Mouse (Mus musculus) brain, embryonic 14.5 days (tissue): Measurements from ENCODE around the gene Mtf1. TPM values are rescaled to one million over a fixed set of nuclear protein-coding genes. Genes with fewer than 3 reads are reported as not detected.

Experiments
- DNase-seq: peaks from one replicate; pipeline ENCODE4 v3.0.0-alpha.2; 2011; ENCODE audit warnings: low read depth
- CTCF ChIP-seq: fragments of 200-500 bp; IDR thresholded peaks from 2 replicates; pipeline ENCODE4 v1.5.1; 2012; ENCODE audit warnings: inconsistent platforms, mild to moderate bottlenecking, moderate library complexity, borderline replicate concordance; ENCODE audit not compliant: insufficient read depth, insufficient read length; ENCODE audit errors: extremely low read depth
- POLR2A ChIP-seq: fragments of 200-500 bp; IDR thresholded peaks from 2 replicates; pipeline ENCODE4 v1.6.1; 2012; ENCODE audit warnings: mild to moderate bottlenecking, inconsistent platforms, borderline replicate concordance; ENCODE audit not compliant: poor library complexity, insufficient read depth, insufficient read length, severe bottlenecking; ENCODE audit errors: extremely low read depth
- polyA plus RNA-seq: library from polyadenylated mRNA; depleted of rRNA; stranded (reverse); fragments of >200 nt; gene quantifications from 2 replicates; pipeline ENCODE4 v1.2.3, GENCODE M21; 2012; rRNA removed

Gene Mtf1
- polyA plus RNA-seq, 1 experiment: 11.5 TPM

DNA sequence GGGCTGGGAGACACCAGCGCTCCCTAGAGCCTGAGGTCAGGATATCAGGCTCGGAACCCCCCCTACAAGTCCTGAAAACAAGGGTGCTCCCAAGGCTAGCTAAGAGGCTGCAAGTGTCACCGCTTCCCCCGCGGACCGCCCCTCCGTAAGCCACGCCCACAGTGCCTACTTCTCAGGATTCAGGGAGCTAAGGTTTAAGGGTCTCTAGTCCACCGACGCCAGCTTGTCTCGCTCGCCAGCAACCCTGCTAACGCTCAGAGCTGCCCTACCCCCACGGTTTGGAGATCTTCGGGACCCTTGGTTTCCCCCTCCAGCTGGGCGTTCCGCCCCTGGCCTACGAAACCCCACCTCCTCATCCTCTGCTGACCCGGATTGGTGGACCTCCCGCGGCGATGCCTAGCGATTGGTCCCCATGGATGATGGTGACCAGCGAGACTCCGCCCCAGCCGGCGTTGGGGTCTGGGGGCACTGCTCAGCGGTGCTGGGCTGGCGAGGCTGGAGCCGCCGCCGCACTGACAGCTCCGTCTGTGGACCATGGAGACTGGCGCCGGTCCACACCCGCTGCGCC is 79.5 kb downstream of the Mtf1 start:
- peak; percentile 96 for DNase-seq
- TF ChIP-seq CTCF (no peak), POLR2A (peak; percentile 68; the same call in 1 of the 2 replicates)

DNA sequence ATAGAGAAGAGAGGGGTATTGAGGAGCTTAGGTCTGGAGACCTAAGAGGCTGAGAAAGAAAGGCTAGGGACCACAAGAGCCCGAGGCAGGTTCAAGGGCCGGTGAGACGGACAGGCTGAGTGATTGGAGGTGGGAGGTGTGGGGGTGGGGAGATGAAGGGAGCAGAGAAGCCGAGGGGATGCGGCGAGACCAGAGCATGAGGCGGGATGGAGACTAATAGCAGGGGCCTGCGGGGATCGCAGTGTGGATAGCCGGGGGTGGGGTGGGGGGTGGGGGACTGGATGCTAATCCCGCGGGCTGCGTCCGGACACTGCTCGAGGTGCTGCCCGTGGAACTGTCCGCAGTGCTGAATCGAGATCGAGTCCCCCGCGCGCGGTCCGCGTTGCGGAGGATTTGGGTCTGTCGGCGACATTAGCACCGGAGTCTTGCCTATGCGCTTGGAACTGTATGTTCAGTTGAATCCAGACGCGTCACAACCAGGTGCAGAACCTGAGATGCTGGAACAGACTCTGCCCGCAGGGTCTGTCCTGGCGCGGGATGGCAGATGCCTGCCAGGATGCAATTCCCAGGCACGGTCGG is 80.3 kb downstream of the Mtf1 start:
- no peak for DNase-seq
- TF ChIP-seq CTCF: no peak

DNA sequence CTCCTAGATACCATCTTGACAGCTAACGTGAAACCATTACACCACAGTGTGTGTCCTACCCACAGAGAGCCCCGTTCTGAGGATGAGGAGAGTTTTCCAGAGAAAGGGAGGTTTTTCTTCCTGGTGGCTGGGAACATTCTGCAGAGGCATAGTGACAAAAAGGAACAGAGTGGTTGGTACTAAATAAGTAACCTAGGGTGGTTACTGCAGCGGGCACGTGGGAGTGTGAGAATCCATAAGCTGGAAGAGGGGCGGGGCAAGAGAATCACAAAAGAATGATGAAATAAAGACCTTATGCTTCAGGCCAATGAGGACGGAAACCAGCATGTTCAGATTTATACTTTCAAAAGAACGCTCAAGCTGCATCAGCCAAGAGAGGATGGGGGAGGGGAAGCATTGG is 86.8 kb downstream of the Mtf1 start:
- TF ChIP-seq POLR2A (no peak), CTCF (no peak)
- DNase-seq: no peak

DNA sequence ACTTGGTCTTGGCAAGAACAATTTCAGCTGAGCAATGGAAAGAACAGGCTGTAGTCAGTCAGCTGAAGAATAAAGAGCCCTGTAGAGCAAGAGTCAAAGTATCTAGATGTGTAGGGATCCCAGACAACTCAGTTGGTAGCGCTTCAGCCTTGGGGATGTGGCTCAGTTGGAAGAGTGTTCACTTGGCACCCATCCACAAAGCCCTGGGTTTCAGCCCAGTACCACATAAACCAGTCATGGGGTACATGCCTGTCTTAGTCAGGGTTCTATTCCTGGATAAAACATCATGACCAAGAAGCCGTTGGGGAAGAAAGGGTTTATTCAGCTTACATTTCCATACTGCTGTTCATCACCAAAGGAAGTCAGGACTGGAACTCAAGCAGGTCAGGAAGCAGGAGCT is 88.0 kb downstream of the Mtf1 start:
- no peak for DNase-seq
- TF ChIP-seq CTCF: no peak
- no peak for TF ChIP-seq POLR2A

DNA sequence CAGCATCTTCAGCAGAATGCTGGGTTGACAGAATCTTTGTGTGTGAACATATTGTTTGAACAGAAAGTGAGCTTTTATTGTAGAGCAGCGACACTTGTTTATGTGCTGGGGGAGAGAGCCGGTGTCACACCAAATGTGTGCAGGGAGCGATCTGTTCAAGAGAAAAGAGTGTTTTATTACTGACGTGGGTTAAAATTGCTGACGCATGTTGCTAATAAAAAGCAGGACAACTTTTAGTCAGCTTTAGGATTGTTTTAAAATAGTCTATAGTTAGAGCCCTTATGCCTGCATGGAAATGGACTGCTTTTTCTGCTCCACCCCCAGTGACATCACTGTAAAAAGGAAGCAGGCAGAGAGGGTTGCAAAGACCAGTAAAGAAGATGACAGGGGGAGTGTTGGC is 88.9 kb downstream of the Mtf1 start:
- no peak for TF ChIP-seq POLR2A
- TF ChIP-seq CTCF: no peak
- no peak for DNase-seq

DNA sequence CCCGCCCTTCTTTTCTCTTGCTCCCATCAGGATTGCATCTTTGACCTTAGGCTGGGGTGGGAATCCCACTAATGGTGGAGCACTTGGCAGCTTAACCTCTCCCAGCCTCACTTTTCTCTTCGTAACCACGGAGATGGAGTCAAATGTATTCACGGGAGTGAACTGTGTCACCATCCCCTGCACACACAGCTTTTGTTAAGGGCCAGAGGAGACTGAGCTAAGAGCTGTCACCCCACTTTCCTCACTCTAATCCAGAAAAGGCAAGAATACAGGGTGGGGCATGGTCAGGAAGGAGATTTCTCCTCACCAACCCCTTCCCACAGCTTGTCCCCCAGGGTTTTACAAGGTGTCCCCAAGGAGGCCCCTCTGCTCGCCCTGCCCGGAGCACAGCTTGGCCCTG is 91.9 kb downstream of the Mtf1 start:
- TF ChIP-seq POLR2A: no peak
- no peak for TF ChIP-seq CTCF
- DNase-seq: peak; percentile 19

DNA sequence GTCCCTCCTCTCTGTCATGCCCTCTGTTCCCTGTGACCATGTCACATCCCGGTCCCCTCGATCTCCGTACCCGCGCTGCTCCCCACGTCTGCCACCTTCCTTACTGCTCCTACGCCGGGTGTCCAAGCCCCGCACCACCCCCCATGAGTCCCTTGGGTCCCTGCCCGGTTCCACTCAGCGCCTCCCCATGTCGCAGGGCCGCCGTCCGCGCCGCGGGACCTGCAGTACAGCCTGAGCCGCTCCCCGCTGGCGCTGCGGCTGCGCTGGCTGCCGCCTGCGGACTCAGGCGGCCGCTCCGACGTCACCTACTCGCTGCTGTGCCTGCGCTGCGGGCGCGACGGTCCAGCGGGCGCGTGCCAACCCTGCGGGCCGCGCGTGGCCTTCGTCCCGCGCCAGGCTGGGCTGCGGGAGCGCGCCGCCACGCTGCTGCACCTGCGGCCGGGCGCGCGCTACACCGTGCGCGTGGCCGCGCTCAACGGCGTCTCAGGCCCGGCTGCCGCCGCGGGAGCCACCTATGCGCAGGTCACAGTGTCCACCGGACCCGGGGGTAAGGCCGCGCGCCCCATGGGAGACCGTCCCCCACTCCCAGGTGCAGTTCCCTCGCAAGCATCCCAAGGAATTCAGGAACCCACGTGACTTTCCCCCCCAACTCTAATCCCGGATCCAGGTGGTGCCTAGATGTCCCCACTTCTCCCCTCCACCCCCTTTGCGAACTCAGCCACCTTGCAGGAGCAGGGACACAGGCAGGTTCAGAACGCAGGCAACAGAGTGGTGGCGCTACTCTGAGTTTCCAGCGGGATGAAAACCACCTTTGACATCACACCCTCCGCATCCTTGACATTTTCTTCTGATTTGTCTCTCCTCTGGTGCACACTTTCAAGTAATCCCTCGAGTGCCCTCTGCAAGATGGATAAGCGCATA is 92.9 kb downstream of the Mtf1 start:
- TF ChIP-seq POLR2A: no peak
- TF ChIP-seq CTCF: no peak

DNA sequence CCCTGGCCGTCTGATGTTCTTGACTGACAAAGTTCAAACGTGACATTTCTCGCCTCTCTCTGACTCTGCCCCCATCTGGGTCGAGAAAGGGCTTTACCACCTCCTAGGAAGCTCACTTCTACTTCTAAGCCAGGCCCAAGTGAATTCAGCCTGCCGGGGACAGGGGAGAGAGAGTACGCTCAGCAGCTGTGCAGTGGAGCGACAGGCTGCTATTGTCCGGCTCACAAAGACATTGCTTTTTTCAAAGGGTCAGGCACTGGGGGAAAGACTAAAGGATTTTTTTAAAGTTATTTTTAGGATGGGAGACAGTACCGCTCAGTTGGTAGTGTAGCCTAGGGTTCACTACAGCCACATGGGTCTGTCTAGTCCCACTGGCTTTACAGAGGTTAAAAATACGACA is 96.5 kb downstream of the Mtf1 start:
- DNase-seq: peak; percentile 49
- TF ChIP-seq CTCF: no peak
- TF ChIP-seq POLR2A: no peak

More for the DNA sequence above, 92.9 kb downstream of the Mtf1 start:
- peak; percentile 73 for DNase-seq

Other genes starting within 250 kb of the Mtf1 start
- 0.08 and 0.36 TPM in 2 replicates for gene 3100002H09Rik, start 191.3 kb upstream of the Mtf1 start, polyA plus RNA-seq
- 21.3 and 23.1 TPM in 2 replicates for gene Pou3f1, start 145.3 kb upstream of the Mtf1 start, polyA plus RNA-seq
- 22.4 and 22.6 TPM in 2 replicates for gene Utp11, start 108.5 kb upstream of the Mtf1 start, polyA plus RNA-seq
- gene Fhl3, start 101.4 kb upstream of the Mtf1 start, polyA plus RNA-seq: 3.8 and 5.8 TPM in 2 replicates
- gene Sf3a3, start 87.3 kb upstream of the Mtf1 start, polyA plus RNA-seq: 53.1 and 59.7 TPM in 2 replicates
- 44.9 and 47.3 TPM in 2 replicates for gene Inpp5b, start 60.3 kb upstream of the Mtf1 start, polyA plus RNA-seq
- gene Yrdc, start 48.6 kb downstream of the Mtf1 start, polyA plus RNA-seq: 56.4 and 79.6 TPM in 2 replicates
- 71.3 and 98.0 TPM in 2 replicates for gene 1110065P20Rik, start 49.1 kb downstream of the Mtf1 start, polyA plus RNA-seq
- 48.8 and 50.3 TPM in 2 replicates for gene Maneal, start 60.1 kb downstream of the Mtf1 start, polyA plus RNA-seq
- gene Epha10, start 78.8 kb downstream of the Mtf1 start, polyA plus RNA-seq: 18.0 and 25.0 TPM in 2 replicates
- gene 9930104L06Rik, start 134.9 kb downstream of the Mtf1 start, polyA plus RNA-seq: 18.3 and 22.3 TPM in 2 replicates
- gene Cdca8, start 137.2 kb downstream of the Mtf1 start, polyA plus RNA-seq: 29.5 and 34.1 TPM in 2 replicates
- gene Rspo1, start 184.3 kb downstream of the Mtf1 start, polyA plus RNA-seq: 5.1 and 6.3 TPM in 2 replicates
- 95.4 and 95.6 TPM in 2 replicates for gene Gnl2, start 214.5 kb downstream of the Mtf1 start, polyA plus RNA-seq